Mouse (Mus musculus) stomach, postnatal 0 days (tissue): Measurements from ENCODE around the gene Kcnj6.
A peak's percentile ranks its signal among the peaks of the same experiment; 100 is the strongest.

ENCODE experiments used
- CTCF ChIP-seq: IDR thresholded peaks from 2 replicates; pipeline ENCODE4 v1.5.1; 2016; ENCODE audit warnings: antibody characterized with exemption, low read depth, mild to moderate bottlenecking, moderate library complexity
- EP300 ChIP-seq: optimal IDR thresholded peaks from 2 replicates; pipeline ENCODE3; 2016; ENCODE audit warnings: antibody characterized with exemption

- TF ChIP-seq EP300: no peak
- peak; percentile 62 for TF ChIP-seq CTCF
Observed at GRCm38 (mm10) chr16:94997340-94997849, at the start of gene Kcnj6.
